12 mouse cellular contexts compared by ENCODE assay signal in the genomic region with DNA sequence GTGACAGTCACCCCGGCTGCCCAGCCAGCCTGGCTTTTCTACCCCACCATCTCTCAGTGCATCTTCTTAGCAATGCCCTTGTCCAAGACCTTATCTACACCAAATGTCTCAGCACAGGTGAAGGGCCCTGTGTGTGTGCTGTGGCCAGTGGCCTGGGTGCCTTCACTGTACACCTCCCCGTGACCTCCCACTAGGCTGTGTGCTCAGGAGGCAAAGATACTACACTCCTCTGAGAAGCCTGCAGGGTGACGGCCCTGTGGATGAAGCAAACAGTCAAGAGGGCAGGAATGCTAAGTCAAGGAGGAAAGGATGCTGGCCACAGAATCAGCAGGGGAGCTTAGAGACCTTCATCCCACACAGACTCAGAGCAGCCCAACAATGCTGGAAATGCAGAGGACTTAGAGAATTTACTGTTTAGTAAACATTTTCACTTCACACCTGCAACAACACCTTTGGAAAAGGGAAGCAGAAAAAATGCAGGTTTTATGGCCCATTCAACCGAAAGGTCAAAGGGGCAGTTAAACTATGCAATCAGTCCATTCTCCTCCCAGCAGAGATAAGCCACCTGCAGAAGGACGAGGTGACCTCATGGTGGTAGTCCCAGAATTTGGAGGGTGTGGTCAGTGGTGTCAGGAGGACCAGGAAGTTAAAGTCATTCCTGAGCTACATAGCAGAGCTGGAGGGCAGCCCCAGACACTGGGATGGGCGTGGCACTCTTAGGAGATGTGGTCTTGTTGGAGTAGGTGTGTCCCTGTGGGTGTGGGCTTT. TPM values are rescaled to one million over a fixed set of nuclear protein-coding genes. Genes with fewer than 3 reads are reported as not detected.
A peak's percentile ranks its signal among the peaks of the same experiment; 100 is the strongest.
DNase-seq lines count a peak whose midpoint lies in the region; ATAC-seq lines count a peak whose summit lies in the region.
"Had no signal": no experiment of that assay in that cellular context is flagged by ENCODE, and none has a peak within 500 bp of the region (broad histone marks: within the 10 kb centered on the region; RNA-seq: fewer than 3 reads in every experiment).

No protein-coding gene starts in this region.

- H3K4me2 ChIP-seq in neural tube, embryonic 14.5 days (ENCODE audit: low read depth, low read length): no peak overlapping the region
- H3K4me2 ChIP-seq in liver, embryonic 15.5 days: no peak overlapping the region

- no peak for DNase-seq in heart, embryonic 10.5 days (ENCODE audit: low spot score)
- DNase-seq in heart, postnatal 4 days: no peak
- no peak for DNase-seq in neural tube, embryonic 10.5 days (ENCODE audit: extremely low spot score, low spot score)
- peak; percentile 86 for DNase-seq in yolk sac, embryonic 10.5 days (ENCODE audit: low spot score)
- DNase-seq in left cerebral cortex, adult 8-10 months (ENCODE audit: low spot score in 2 of 2): no peak
- no peak for DNase-seq in right cerebral cortex, postnatal 25 days
- DNase-seq: adrenal gland, postnatal 25 days; cerebellum, postnatal 36 days had no signal

- no peak for ATAC-seq in neural tube, embryonic 14.5 days (ENCODE audit: low read depth)
- ATAC-seq in liver, embryonic 15.5 days (ENCODE audit: insufficient read depth): peak; percentile 47

- peaks cover 47% of the 10 kb centered on the region for H3K4me1 ChIP-seq in heart, embryonic 10.5 days
- peaks cover 4% of the 10 kb centered on the region; the same call in 1 of the 2 replicates for H3K4me1 ChIP-seq in neural tube, embryonic 14.5 days (ENCODE audit: control insufficient read depth, insufficient read depth, low read length)
- peaks cover 42% of the 10 kb centered on the region for H3K4me1 ChIP-seq in liver, embryonic 15.5 days (replicated peaks)

- peaks cover 8% of the 10 kb centered on the region; the same call in 1 of the 2 replicates for H3K36me3 ChIP-seq in heart, embryonic 10.5 days
- no peaks in the 10 kb centered on the region for H3K36me3 ChIP-seq in neural tube, embryonic 14.5 days (ENCODE audit: control insufficient read depth, insufficient read depth, low read length)
- no peaks in the 10 kb centered on the region for H3K36me3 ChIP-seq in liver, embryonic 15.5 days (replicated peaks)
- H3K36me3 ChIP-seq: midbrain, embryonic 10.5 days had no signal

- H3K27ac ChIP-seq in heart, embryonic 10.5 days: peak overlapping the region; percentile 37
- 0 out of 2 replicates have a peak overlapping the region, but pooled peaks have one; percentile 10 for H3K27ac ChIP-seq in neural tube, embryonic 14.5 days (ENCODE audit: low read depth, low read length)
- no peak overlapping the region for H3K27ac ChIP-seq in liver, embryonic 15.5 days (replicated peaks)
- H3K27ac ChIP-seq: left cerebral cortex, adult 2 months; midbrain, embryonic 10.5 days had no signal

- H3K9ac ChIP-seq in neural tube, embryonic 14.5 days (replicated peaks; ENCODE audit: low read depth, low read length): no peak overlapping the region
- H3K9ac ChIP-seq in liver, embryonic 15.5 days: no peak overlapping the region

- no peaks in the 10 kb centered on the region for H3K27me3 ChIP-seq in heart, embryonic 10.5 days (ENCODE audit: insufficient read depth, poor library complexity, severe bottlenecking)
- no peaks in the 10 kb centered on the region for H3K27me3 ChIP-seq in neural tube, embryonic 14.5 days (ENCODE audit: control insufficient read depth, insufficient read depth, low read length)
- H3K27me3 ChIP-seq in liver, embryonic 15.5 days: no peaks in the 10 kb centered on the region

- WGBS in heart, embryonic 10.5 days: 49% methylated on average over 6 of the region's 6 CpGs
- WGBS in neural tube, embryonic 14.5 days: 67% methylated on average over 6 of the region's 6 CpGs
- 46% methylated on average over 6 of the region's 6 CpGs for WGBS in liver, embryonic 15.5 days (ENCODE audit: insufficient replicate concordance)

- H3K9me3 ChIP-seq in heart, embryonic 10.5 days: no peaks in the 10 kb centered on the region
- no peaks in the 10 kb centered on the region for H3K9me3 ChIP-seq in neural tube, embryonic 14.5 days (ENCODE audit: control insufficient read depth, low read length)
- no peaks in the 10 kb centered on the region for H3K9me3 ChIP-seq in liver, embryonic 15.5 days (replicated peaks)
- H3K9me3 ChIP-seq: midbrain, embryonic 10.5 days had no signal

- no peak overlapping the region for H3K4me3 ChIP-seq in heart, embryonic 10.5 days
- H3K4me3 ChIP-seq in neural tube, embryonic 14.5 days (ENCODE audit: low read depth, low read length): no peak overlapping the region
- H3K4me3 ChIP-seq in liver, embryonic 15.5 days (replicated peaks): no peak overlapping the region
- H3K4me3 ChIP-seq: left cerebral cortex, adult 2 months; midbrain, embryonic 10.5 days had no signal

RNA-seq across cellular contexts. Expression of gene Rassf3, which starts 21.3 kb away (rescaled TPM):
- polyA plus RNA-seq in heart, embryonic 10.5 days (2016; fragmentation: Nextera tagmentation; extraction: Ambion mirVana): 19.6 and 21.1 TPM in 2 replicates
- 10 to 100 TPM; 82.2 to 85.0 TPM for total RNA-seq in heart, postnatal 4 days (2021)
- polyA plus RNA-seq in neural tube, embryonic 14.5 days (2014; fragmentation: Nextera tagmentation; extraction: Ambion mirVana): 4.1 and 6.9 TPM in 2 replicates
- 11.3 and 11.9 TPM in 2 replicates for polyA plus RNA-seq in liver, embryonic 15.5 days (2015; fragmentation: Nextera tagmentation; extraction: Ambion mirVana)
- 10 to 100 TPM; 43.2 to 52.0 (median 45.0) TPM for total RNA-seq in left cerebral cortex, adult 8-10 months (2022)
